Mouse (Mus musculus): ENCODE data around the gene Atraid. TPM values are rescaled to one million over a fixed set of nuclear protein-coding genes. Genes with fewer than 3 reads are reported as not detected.
"Not testable (repeated sequence)": the region's sequence is repeated elsewhere in the genome, so short reads cannot be mapped to it uniquely, and the experiment has no call there.

Atraid gene
- polyA plus RNA-seq, 1 experiment from 2014 or later: 81.8 TPM

GRCm38 (mm10) chr5:31047074-31047473, 1.0 kb upstream of the Atraid start:
- WGBS: 80% methylated on average over 5 of the region's 5 CpGs
- H3K36me3 ChIP-seq (ENCODE audit: control insufficient read depth, insufficient read depth, low read length): no peaks in the 10 kb centered on the region
- peak overlapping the region; percentile 73 for H3K9ac ChIP-seq (ENCODE audit: low read length)
- DNase-seq (ENCODE audit: low spot score) (no peak), ATAC-seq (replicated peaks; ENCODE audit: low FRiP score) (no peak)
- no peaks in the 10 kb centered on the region for H3K27me3 ChIP-seq (ENCODE audit: control insufficient read depth, insufficient read depth, low read length)
- H3K4me1 ChIP-seq (replicated peaks; ENCODE audit: control insufficient read depth, insufficient read depth, low read length): no peaks in the 10 kb centered on the region
- peak overlapping the region; percentile 87 for H3K4me2 ChIP-seq (ENCODE audit: low read depth, low read length, severe bottlenecking)
- H3K4me3 ChIP-seq (ENCODE audit: low read depth, low read length): no peak overlapping the region; the same call in 1 of the 2 replicates
- H3K9me3 ChIP-seq (ENCODE audit: control insufficient read depth, low read length): no peaks in the 10 kb centered on the region
- no peak overlapping the region for H3K27ac ChIP-seq (ENCODE audit: low read depth, low read length)

GRCm38 (mm10) chr5:31048763-31049641, 890 bp downstream of the Atraid start, which contains the start of gene Slc5a6:
Slc5a6 (minus strand) TSS chr5:31048924.
- peak; percentile 34 for ATAC-seq (replicated peaks; ENCODE audit: low FRiP score)

GRCm38 (mm10) chr5:31050427-31050826, 2.3 kb downstream of the Atraid start:
- DNase-seq (ENCODE audit: low spot score): no peak
- Histone ChIP-seq H3K4me1 (replicated peaks; ENCODE audit: control insufficient read depth, insufficient read depth, low read length) (0 out of 2 replicates have a peak, but pooled peaks cover 4% of the 10 kb centered on the region), H3K9me3 (ENCODE audit: control insufficient read depth, low read length) (no peaks in the 10 kb centered on the region), H3K4me3 (ENCODE audit: low read depth, low read length) (no peak overlapping the region), H3K27ac (ENCODE audit: low read depth, low read length) (no peak overlapping the region), H3K9ac (ENCODE audit: low read length) (no peak overlapping the region), H3K27me3 (ENCODE audit: control insufficient read depth, insufficient read depth, low read length) (no peaks in the 10 kb centered on the region), H3K36me3 (ENCODE audit: control insufficient read depth, insufficient read depth, low read length) (no peaks in the 10 kb centered on the region), H3K4me2 (ENCODE audit: low read depth, low read length, severe bottlenecking) (no peak overlapping the region)
- ATAC-seq (replicated peaks; ENCODE audit: low FRiP score): no peak

More at GRCm38 (mm10) chr5:31048763-31049641, 890 bp downstream of the Atraid start, which contains the start of gene Slc5a6:
- H3K9ac ChIP-seq (ENCODE audit: low read length): peak within 1 kb of the TSS; percentile 73
- H3K9me3 ChIP-seq (ENCODE audit: control insufficient read depth, low read length): no peaks in the 10 kb centered on the region
- H3K27ac ChIP-seq (ENCODE audit: low read depth, low read length): peak within 1 kb of the TSS; percentile 82
- H3K27me3 ChIP-seq (ENCODE audit: control insufficient read depth, insufficient read depth, low read length): no peaks in the 10 kb centered on the region
- no peak for DNase-seq (ENCODE audit: low spot score)
- no peaks in the 10 kb centered on the region for H3K36me3 ChIP-seq (ENCODE audit: control insufficient read depth, insufficient read depth, low read length)
- H3K4me1 ChIP-seq (replicated peaks; ENCODE audit: control insufficient read depth, insufficient read depth, low read length): 0 out of 2 replicates have a peak, but pooled peaks cover 2% of the 10 kb centered on the region
- peak within 1 kb of the TSS; percentile 87 for H3K4me2 ChIP-seq (ENCODE audit: low read depth, low read length, severe bottlenecking)
- peak within 1 kb of the TSS; percentile 71 for H3K4me3 ChIP-seq (ENCODE audit: low read depth, low read length)
- under 1% methylated on average over 23 of the region's 23 CpGs for WGBS

- H3K4me1 ChIP-seq (replicated peaks; ENCODE audit: control insufficient read depth, insufficient read depth, low read length); H3K36me3 ChIP-seq (ENCODE audit: control insufficient read depth, insufficient read depth, low read length); DNase-seq (ENCODE audit: low spot score); H3K27me3 ChIP-seq (ENCODE audit: control insufficient read depth, insufficient read depth, low read length); H3K9me3 ChIP-seq (ENCODE audit: control insufficient read depth, low read length); ATAC-seq (replicated peaks; ENCODE audit: low FRiP score): not testable (repeated sequence)
- peak overlapping the region; percentile 65; the same call in 1 of the 2 replicates for H3K4me3 ChIP-seq (ENCODE audit: low read depth, low read length)
- H3K27ac ChIP-seq (ENCODE audit: low read depth, low read length): peak overlapping the region; percentile 37; the same call in 1 of the 2 replicates
- H3K4me2 ChIP-seq (ENCODE audit: low read depth, low read length, severe bottlenecking): peak overlapping the region; percentile 93
- H3K9ac ChIP-seq (ENCODE audit: low read length): peak overlapping the region; percentile 89; the same call in 1 of the 2 replicates
- 58% methylated on average over 4 of the region's 4 CpGs for WGBS
Observed at GRCm38 (mm10) chr5:31053728-31054127, 5.6 kb downstream of the Atraid start.

- H3K9me3 ChIP-seq (ENCODE audit: control insufficient read depth, low read length): no peaks in the 10 kb centered on the region
- peak within 1 kb of the TSS; percentile 89 for H3K9ac ChIP-seq (ENCODE audit: low read length)
- H3K27me3 ChIP-seq (ENCODE audit: control insufficient read depth, insufficient read depth, low read length): no peaks in the 10 kb centered on the region
- H3K4me3 ChIP-seq (ENCODE audit: low read depth, low read length): peak within 1 kb of the TSS; percentile 65
- H3K4me1 ChIP-seq (replicated peaks; ENCODE audit: control insufficient read depth, insufficient read depth, low read length): peaks cover 6% of the 10 kb centered on the region; the same call in 1 of the 2 replicates
- peak within 1 kb of the TSS; percentile 62 for H3K27ac ChIP-seq (ENCODE audit: low read depth, low read length)
- DNase-seq (ENCODE audit: low spot score) (peak; percentile 97), ATAC-seq (replicated peaks; ENCODE audit: low FRiP score) (peak; percentile 98)
- H3K4me2 ChIP-seq (ENCODE audit: low read depth, low read length, severe bottlenecking): peak within 1 kb of the TSS; percentile 93
- H3K36me3 ChIP-seq (ENCODE audit: control insufficient read depth, insufficient read depth, low read length): 0 out of 2 replicates have a peak, but pooled peaks cover 3% of the 10 kb centered on the region
- WGBS: under 1% methylated on average over 64 of the region's 64 CpGs
Observed at GRCm38 (mm10) chr5:31054261-31055215, 6.4 kb downstream of the Atraid start, which contains the start of gene Cad. Cad (plus strand) TSS chr5:31054780.

GRCm38 (mm10) chr5:31055216-31056140, 7.4 kb downstream of the Atraid start:
- Histone ChIP-seq H3K9ac (ENCODE audit: low read length) (peak overlapping the region; percentile 89), H3K36me3 (ENCODE audit: control insufficient read depth, insufficient read depth, low read length) (0 out of 2 replicates have a peak, but pooled peaks cover 4% of the 10 kb centered on the region), H3K27ac (ENCODE audit: low read depth, low read length) (no peak overlapping the region), H3K4me3 (ENCODE audit: low read depth, low read length) (peak overlapping the region; percentile 65), H3K9me3 (ENCODE audit: control insufficient read depth, low read length) (no peaks in the 10 kb centered on the region), H3K4me1 (replicated peaks; ENCODE audit: control insufficient read depth, insufficient read depth, low read length) (peaks cover 6% of the 10 kb centered on the region; the same call in 1 of the 2 replicates), H3K4me2 (ENCODE audit: low read depth, low read length, severe bottlenecking) (peak overlapping the region; percentile 93), H3K27me3 (ENCODE audit: control insufficient read depth, insufficient read depth, low read length) (no peaks in the 10 kb centered on the region)
- ATAC-seq (replicated peaks; ENCODE audit: low FRiP score) (peak; percentile 43; the same call in 1 of the 2 replicates), DNase-seq (ENCODE audit: low spot score) (no peak)
- 23% methylated on average over 19 of the region's 19 CpGs for WGBS

- no peak overlapping the region for H3K9ac ChIP-seq (ENCODE audit: low read length)
- no peak for DNase-seq (ENCODE audit: low spot score)
- no peaks in the 10 kb centered on the region for H3K4me1 ChIP-seq (replicated peaks; ENCODE audit: control insufficient read depth, insufficient read depth, low read length)
- no peaks in the 10 kb centered on the region for H3K9me3 ChIP-seq (ENCODE audit: control insufficient read depth, low read length)
- peaks cover 29% of the 10 kb centered on the region for H3K36me3 ChIP-seq (ENCODE audit: control insufficient read depth, insufficient read depth, low read length)
- no peak for ATAC-seq (replicated peaks; ENCODE audit: low FRiP score)
- H3K27me3 ChIP-seq (ENCODE audit: control insufficient read depth, insufficient read depth, low read length): no peaks in the 10 kb centered on the region
- 99% methylated on average over 3 of the region's 3 CpGs for WGBS
- no peak overlapping the region for H3K4me3 ChIP-seq (ENCODE audit: low read depth, low read length)
- H3K27ac ChIP-seq (ENCODE audit: low read depth, low read length): no peak overlapping the region
- H3K4me2 ChIP-seq (ENCODE audit: low read depth, low read length, severe bottlenecking): no peak overlapping the region
Observed at GRCm38 (mm10) chr5:31069810-31070209, 21.7 kb downstream of the Atraid start.
